Mouse (Mus musculus): ENCODE results near the gene Adra1b. TPM values are rescaled to one million over a fixed set of nuclear protein-coding genes. Genes with fewer than 3 reads are reported as not detected.

The Adra1b gene
- total and polyA plus RNA-seq, 2 experiments = 21.6 to 191 TPM

- H3K4me3 ChIP-seq (ENCODE audit: insufficient read depth, low read depth, low read length) = no peak overlapping the region
- H3K4me1 ChIP-seq (ENCODE audit: control insufficient read depth, insufficient read depth, low read length) = no peaks in the 10 kb centered on the region
- DNase-seq (ENCODE audit: extremely low read depth, low read depth, low spot score) = no peak
- no peaks in the 10 kb centered on the region for H3K27me3 ChIP-seq (ENCODE audit: control insufficient read depth, insufficient read depth, low read length)
- peaks cover 22% of the 10 kb centered on the region for H3K79me2 ChIP-seq (ENCODE audit: control insufficient read depth, insufficient read depth, low read length)
- no peak overlapping the region for H3K9ac ChIP-seq (ENCODE audit: low read depth, low read length)
- 86% methylated on average over 4 of the region's 4 CpGs for WGBS
- H3K36me3 ChIP-seq (ENCODE audit: control insufficient read depth, insufficient read depth, low read length) = peaks cover 13% of the 10 kb centered on the region; the same call in 1 of the 2 replicates
- no peak for TF ChIP-seq POLR2A (IDR thresholded peaks at IDR 0.05; ENCODE audit: extremely low read depth, insufficient read depth, low read length)
- no peak for TF ChIP-seq CTCF (IDR thresholded peaks at IDR 0.05; ENCODE audit: low read depth, low read length)
- H3K27ac ChIP-seq (replicated peaks; ENCODE audit: insufficient read depth, low read depth, low read length) = no peak overlapping the region
Observed at GRCm38 (mm10) chr11:43831530-43831929, 69.5 kb downstream of the Adra1b start.

- TF ChIP-seq POLR2A (IDR thresholded peaks at IDR 0.05; ENCODE audit: extremely low read depth, insufficient read depth, low read length) = no peak
- TF ChIP-seq CTCF (IDR thresholded peaks at IDR 0.05; ENCODE audit: low read depth, low read length) = no peak
- 93% methylated on average over 4 of the region's 4 CpGs for WGBS
- H3K27ac ChIP-seq (replicated peaks; ENCODE audit: insufficient read depth, low read depth, low read length) = no peak overlapping the region
- no peak overlapping the region for H3K4me3 ChIP-seq (ENCODE audit: insufficient read depth, low read depth, low read length)
- no peak overlapping the region for H3K9ac ChIP-seq (ENCODE audit: low read depth, low read length)
- peaks cover 6% of the 10 kb centered on the region; the same call in 1 of the 2 replicates for H3K36me3 ChIP-seq (ENCODE audit: control insufficient read depth, insufficient read depth, low read length)
- peaks cover 10% of the 10 kb centered on the region for H3K79me2 ChIP-seq (ENCODE audit: control insufficient read depth, insufficient read depth, low read length)
- no peak for DNase-seq (ENCODE audit: extremely low read depth, low read depth, low spot score)
- no peaks in the 10 kb centered on the region for H3K4me1 ChIP-seq (ENCODE audit: control insufficient read depth, insufficient read depth, low read length)
- no peaks in the 10 kb centered on the region for H3K27me3 ChIP-seq (ENCODE audit: control insufficient read depth, insufficient read depth, low read length)
Observed at GRCm38 (mm10) chr11:43826769-43827168, 74.2 kb downstream of the Adra1b start.

- Histone ChIP-seq H3K27ac (replicated peaks; ENCODE audit: insufficient read depth, low read depth, low read length) (no peak overlapping the region), H3K27me3 (ENCODE audit: control insufficient read depth, insufficient read depth, low read length) (no peaks in the 10 kb centered on the region), H3K4me3 (ENCODE audit: insufficient read depth, low read depth, low read length) (no peak overlapping the region), H3K4me1 (ENCODE audit: control insufficient read depth, insufficient read depth, low read length) (no peaks in the 10 kb centered on the region), H3K79me2 (ENCODE audit: control insufficient read depth, insufficient read depth, low read length) (no peaks in the 10 kb centered on the region; the same call in none of the 2 replicates), H3K36me3 (ENCODE audit: control insufficient read depth, insufficient read depth, low read length) (peaks cover 4% of the 10 kb centered on the region), H3K9ac (ENCODE audit: low read depth, low read length) (no peak overlapping the region)
- 53% methylated on average over 5 of the region's 5 CpGs for WGBS
- no peak for DNase-seq (ENCODE audit: extremely low read depth, low read depth, low spot score)
- TF ChIP-seq POLR2A (IDR thresholded peaks at IDR 0.05; ENCODE audit: extremely low read depth, insufficient read depth, low read length) (no peak), CTCF (IDR thresholded peaks at IDR 0.05; ENCODE audit: low read depth, low read length) (no peak)
Observed at GRCm38 (mm10) chr11:43823349-43823748, 77.7 kb downstream of the Adra1b start.

GRCm38 (mm10) chr11:43820552-43821460 is 80.2 kb downstream of the Adra1b start:
- no peaks in the 10 kb centered on the region; the same call in none of the 2 replicates for H3K79me2 ChIP-seq (ENCODE audit: control insufficient read depth, insufficient read depth, low read length)
- H3K9ac ChIP-seq (ENCODE audit: low read depth, low read length) = no peak overlapping the region
- no peaks in the 10 kb centered on the region for H3K27me3 ChIP-seq (ENCODE audit: control insufficient read depth, insufficient read depth, low read length)
- DNase-seq (ENCODE audit: extremely low read depth, low read depth, low spot score) = no peak
- 0 out of 2 replicates have a peak overlapping the region, but pooled peaks have one; percentile 34 for H3K27ac ChIP-seq (replicated peaks; ENCODE audit: insufficient read depth, low read depth, low read length)
- TF ChIP-seq POLR2A (IDR thresholded peaks at IDR 0.05; ENCODE audit: extremely low read depth, insufficient read depth, low read length) (no peak), CTCF (IDR thresholded peaks at IDR 0.05; ENCODE audit: low read depth, low read length) (no peak)
- WGBS = 82% methylated on average over 11 of the region's 11 CpGs
- no peak overlapping the region for H3K4me3 ChIP-seq (ENCODE audit: insufficient read depth, low read depth, low read length)
- H3K4me1 ChIP-seq (ENCODE audit: control insufficient read depth, insufficient read depth, low read length) = no peaks in the 10 kb centered on the region
- peaks cover 4% of the 10 kb centered on the region for H3K36me3 ChIP-seq (ENCODE audit: control insufficient read depth, insufficient read depth, low read length)

- H3K27me3 ChIP-seq (ENCODE audit: control insufficient read depth, insufficient read depth, low read length) = no peaks in the 10 kb centered on the region
- no peak for DNase-seq (ENCODE audit: extremely low read depth, low read depth, low spot score)
- H3K79me2 ChIP-seq (ENCODE audit: control insufficient read depth, insufficient read depth, low read length) = no peaks in the 10 kb centered on the region; the same call in 1 of the 2 replicates
- TF ChIP-seq POLR2A (IDR thresholded peaks at IDR 0.05; ENCODE audit: extremely low read depth, insufficient read depth, low read length) (no peak), CTCF (IDR thresholded peaks at IDR 0.05; ENCODE audit: low read depth, low read length) (no peak)
- no peak overlapping the region for H3K4me3 ChIP-seq (ENCODE audit: insufficient read depth, low read depth, low read length)
- 90% methylated on average over 9 of the region's 9 CpGs for WGBS
- no peak overlapping the region for H3K27ac ChIP-seq (replicated peaks; ENCODE audit: insufficient read depth, low read depth, low read length)
- peaks cover 4% of the 10 kb centered on the region for H3K36me3 ChIP-seq (ENCODE audit: control insufficient read depth, insufficient read depth, low read length)
- H3K4me1 ChIP-seq (ENCODE audit: control insufficient read depth, insufficient read depth, low read length) = no peaks in the 10 kb centered on the region
- H3K9ac ChIP-seq (ENCODE audit: low read depth, low read length) = no peak overlapping the region
Observed at GRCm38 (mm10) chr11:43817368-43817923, 83.6 kb downstream of the Adra1b start.

Measured in liver, adult 2 months (tissue).